Mouse (Mus musculus): Measurements from ENCODE around the gene Prss40.
"Not testable (repeated sequence)": the region's sequence is repeated elsewhere in the genome, so short reads cannot be mapped to it uniquely, and the experiment has no call there.

Gene Prss40

DNA sequence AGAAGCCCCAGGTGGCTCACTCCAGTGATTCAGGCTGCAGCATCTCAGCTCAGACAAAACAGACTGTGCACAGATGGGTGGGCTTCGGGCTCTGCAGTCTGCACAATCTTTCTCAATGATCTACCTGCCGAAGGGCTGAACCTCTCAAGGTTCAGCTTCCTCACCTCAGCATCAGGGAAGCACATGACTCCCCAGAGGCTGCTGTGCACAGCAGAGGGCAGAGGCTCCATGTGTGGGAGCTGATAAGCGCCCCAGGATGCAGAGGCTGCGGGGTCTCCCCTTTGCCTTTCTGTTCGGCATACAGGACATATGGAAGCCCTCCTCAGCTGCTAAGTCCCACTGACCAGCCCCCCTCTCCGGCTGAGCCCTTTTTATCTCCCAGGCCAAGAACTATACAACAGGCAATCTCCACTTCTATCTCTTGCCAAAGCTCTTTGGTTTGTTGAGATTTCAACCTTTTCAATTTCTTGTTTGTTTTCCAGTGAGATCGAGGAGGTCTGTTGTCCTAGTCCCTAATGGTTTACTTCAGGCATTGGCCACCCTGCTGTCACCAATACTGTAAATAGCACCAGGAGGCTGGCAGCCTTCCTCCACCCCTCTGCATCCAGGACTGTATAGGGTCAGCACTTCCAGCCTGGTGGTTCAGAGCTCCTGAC lies 25.6 kb downstream of the Prss40 start, which contains the start of gene Cfc1:
Gene Cfc1 (plus strand): TSS at position 606 of the 656 bp plus-strand sequence.
- not testable (repeated sequence) for DNase-seq (ENCODE audit: low read depth, low spot score)

DNA sequence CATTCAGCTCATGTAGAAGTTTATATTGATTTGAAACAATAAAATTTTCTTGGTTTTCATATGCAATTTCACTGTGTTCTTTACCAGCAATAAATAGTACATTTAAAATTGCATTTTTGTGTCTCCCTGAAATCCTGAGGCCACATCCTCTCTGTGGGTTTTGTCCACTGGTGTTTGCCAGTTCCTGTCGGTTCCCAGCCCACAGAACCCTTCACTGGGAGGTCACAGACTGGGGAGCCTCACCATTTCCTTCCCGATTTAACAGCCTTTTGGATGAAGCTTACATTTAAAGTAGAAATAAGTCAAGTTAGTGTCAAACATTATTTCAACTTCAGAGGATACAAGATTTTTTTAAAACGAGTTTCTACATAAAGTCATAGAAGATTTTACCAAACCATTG lies 26.2 kb downstream of the Prss40 start:
- not testable (repeated sequence) for DNase-seq (ENCODE audit: low read depth, low spot score)

DNA sequence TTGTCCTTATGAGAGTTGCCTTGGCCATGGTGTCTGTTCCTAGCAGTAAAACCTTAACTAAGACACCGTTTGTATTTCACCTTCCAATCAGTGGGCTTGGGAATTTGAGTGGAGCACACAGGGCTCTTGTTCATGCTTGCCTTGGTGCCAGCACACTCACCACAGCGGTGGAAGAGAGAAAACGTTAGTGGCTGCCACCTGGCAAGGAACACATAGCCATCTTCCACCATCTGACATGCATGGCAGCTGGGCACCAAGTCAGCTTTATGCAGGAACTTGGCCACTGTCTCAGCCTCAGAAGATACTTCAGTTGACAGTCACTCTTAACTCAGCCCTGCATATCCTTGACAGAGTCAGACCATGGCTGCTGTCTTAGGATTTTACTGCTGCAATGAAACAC lies 37.1 kb downstream of the Prss40 start:
- DNase-seq (ENCODE audit: low read depth, low spot score) = no peak

DNA sequence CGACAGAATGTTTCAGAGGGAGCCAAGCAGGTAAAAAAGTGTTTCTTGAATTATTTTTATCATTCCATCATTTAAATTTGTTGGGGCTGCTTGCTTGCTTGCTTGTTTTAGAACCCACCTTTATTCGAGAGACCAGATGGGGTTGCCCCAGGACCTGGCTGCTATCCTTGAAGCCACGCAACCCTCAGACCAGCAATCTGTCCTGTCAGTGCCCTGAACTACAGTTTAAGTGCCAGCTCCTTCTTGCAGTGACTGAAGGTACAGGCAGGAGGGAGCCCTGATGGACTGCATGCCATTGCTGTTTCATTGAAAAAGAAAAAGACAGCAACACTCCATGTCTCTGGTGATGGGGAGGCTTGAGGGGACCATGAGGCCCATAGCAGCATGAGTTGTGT lies 37.9 kb downstream of the Prss40 start:
- no peak for DNase-seq (ENCODE audit: low read depth, low spot score)

DNA sequence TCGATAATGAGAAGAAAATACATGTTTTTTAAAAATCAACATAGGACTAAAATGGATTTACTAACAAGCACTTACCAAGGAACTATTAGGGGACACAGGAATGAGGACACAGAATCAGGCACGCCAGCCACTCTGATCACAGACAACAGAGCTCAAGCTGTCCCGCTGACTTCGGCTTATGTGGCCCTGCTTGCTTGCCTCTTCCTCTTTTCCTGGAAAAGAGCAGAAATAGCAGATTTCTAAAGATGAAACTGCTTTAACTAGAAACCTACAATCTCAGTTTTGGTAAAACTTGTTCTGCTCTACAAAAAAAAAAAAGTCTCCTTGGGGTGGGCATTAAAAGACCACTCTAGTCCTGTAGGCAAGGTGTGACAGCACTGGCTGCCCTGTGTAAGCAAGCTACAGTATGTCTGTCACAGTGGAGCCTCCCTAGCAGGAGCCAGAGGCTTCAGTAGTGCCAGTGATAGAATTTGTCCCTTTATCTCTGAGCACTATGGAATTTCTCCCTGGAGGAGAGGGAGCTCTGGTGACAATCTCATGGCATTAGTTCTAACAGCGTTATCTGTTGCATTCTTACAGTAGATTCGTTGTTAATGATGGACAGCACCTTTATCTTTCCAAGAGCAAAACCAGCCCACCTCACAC lies 38.4 kb downstream of the Prss40 start:
- no peak for DNase-seq (ENCODE audit: low read depth, low spot score)

DNA sequence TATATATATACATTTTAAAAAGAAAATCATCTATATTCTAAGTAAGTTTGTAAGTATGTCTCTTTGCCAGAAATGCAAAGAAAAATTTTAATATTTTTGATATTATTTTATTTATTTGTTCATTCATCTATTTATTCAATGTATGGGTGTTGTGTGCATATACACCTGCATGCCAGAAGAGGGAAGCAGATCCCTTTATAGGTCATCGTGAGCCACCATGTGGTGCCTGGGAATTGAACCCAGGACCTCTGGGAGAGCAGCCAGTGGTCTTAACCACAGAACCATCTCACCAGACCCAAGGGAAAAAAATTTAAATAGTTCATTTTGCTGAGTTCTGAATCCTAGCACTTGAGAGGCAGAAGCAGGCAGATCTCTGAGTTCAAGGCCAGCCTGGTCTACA lies 42.5 kb downstream of the Prss40 start:
- DNase-seq (ENCODE audit: low read depth, low spot score) = no peak

DNA sequence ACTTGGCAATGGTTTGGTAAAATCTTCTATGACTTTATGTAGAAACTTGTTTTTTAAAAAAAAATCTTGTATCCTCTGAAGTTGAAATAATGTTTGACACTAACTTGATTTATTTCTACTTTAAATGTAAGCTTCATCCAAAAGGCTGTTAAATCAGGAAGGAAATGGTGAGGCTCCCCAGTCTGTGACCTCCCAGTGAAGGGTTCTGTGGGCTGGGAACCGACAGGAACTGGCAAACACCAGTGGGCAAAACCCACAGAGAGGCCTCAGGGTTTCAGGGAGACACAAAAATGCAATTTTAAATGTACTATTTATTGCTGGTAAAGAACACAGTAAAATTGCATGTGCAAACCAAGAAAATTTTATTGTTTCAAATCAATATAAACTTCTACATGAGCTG lies 42.9 kb downstream of the Prss40 start:
- not testable (repeated sequence) for DNase-seq (ENCODE audit: low read depth, low spot score)

DNA sequence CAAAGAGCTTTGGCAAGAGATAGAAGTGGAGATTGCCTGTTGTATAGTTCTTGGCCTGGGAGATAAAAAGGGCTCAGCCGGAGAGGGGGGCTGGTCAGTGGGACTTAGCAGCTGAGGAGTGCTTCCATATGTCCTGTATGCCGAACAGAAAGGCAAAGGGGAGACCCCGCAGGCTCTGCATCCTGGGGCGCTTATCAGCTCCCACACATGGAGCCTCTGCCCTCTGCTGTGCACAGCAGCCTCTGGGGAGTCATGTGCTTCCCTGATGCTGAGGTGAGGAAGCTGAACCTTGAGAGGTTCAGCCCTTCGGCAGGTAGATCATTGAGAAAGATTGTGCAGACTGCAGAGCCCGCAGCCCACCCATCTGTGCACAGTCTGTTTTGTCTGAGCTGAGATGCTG lies 43.4 kb downstream of the Prss40 start:
- DNase-seq (ENCODE audit: low read depth, low spot score) = not testable (repeated sequence)

DNA sequence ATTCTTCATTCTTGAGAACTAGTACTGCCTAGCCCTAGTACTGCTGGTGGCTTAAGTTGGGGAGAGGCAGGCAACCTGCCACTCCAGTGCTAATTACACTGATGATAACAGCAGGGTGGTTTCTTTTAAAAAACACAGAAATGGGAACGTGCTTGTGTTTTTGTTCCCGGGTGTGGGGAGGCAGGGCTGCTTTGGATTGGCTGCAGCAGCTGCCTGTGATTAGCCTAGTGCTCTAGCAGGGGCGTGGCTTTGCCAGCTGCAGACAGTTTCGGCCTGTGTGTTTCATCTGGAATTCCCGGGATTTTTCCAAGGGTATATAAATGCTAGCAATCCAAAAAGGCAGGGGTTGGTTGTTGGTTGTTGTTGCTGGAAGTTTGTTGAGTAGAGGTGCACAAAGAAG lies 44.1 kb downstream of the Prss40 start:
- DNase-seq (ENCODE audit: low read depth, low spot score) = no peak

DNA sequence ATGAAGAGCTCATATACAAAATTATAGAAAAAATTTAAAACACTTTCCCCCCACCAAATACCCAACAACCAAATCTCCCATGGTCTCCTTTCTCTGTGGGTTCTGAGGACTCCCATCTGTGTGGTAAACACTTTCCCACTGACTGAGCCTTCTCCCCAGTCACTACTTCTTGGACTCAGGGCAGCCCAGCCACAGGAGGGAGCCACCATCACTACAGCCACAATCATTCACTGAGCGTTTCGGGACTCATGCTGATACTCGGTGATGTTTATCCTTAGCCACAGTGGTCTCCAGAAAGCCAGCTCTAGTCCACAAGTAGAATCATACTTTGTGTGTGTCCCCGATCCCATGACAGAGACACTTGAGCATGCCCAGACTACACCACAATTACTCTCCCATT lies 47.7 kb downstream of the Prss40 start:
- DNase-seq (ENCODE audit: low read depth, low spot score) = no peak

DNA sequence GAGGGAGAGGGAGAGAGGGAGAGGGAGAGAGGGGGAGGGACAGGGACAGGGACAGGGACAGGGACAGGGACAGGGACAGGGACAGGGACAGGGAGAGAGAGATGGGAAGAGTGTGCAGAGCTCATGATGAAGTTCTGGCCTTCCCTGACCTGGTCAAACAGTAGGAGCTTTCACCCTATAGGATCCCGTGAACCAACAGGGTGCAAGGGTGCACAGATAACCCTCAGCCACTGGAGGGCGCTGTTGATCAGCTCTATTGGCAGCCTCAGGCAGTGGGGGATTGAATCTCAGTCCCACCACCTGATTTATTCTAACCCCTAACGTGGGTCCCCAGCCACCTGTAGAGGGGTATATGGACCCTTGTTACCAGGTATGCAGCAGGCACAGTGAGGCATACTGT lies 49.7 kb downstream of the Prss40 start:
- no peak for DNase-seq (ENCODE audit: low read depth, low spot score)

DNA sequence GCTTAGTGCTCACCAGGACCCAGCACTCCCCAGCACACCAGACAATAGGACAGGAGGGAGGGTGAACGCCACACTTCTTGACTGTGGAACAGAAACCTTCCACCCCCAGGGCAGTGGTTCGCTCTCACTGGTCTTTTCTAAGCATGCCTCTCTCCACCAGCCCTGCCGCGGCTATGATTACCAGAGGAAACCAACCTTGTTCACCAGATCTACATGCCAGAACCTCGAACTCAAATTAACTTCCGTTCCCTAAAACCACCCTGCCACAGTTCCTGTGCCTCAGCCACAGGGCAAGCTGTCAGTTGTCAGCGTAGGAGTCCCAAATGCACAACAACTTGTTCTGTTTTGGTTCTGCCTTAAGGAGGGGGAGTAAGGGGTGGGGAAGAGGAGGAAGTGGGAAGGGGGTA lies 50.2 kb downstream of the Prss40 start:
- DNase-seq (ENCODE audit: low read depth, low spot score) = no peak

DNA sequence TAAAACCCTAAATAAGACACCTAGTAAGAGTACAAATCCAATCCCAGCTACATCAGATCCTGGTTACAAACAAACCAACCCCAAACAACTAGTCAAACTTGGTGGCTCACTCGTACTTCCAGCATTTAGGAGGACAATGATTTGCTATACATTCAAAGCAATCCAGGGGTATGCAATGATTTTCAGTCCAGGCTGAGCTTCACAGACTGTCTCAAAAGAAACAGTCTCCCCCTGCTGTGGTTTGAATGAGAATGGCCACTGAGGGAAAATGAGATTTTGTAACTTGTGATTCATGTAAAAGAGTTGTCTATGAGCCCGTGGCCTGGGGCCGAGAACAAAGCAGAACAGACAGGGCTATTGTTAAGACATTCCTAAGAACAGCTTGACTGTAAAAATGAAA lies 52.8 kb downstream of the Prss40 start:
- no peak for DNase-seq (ENCODE audit: low read depth, low spot score)

DNA sequence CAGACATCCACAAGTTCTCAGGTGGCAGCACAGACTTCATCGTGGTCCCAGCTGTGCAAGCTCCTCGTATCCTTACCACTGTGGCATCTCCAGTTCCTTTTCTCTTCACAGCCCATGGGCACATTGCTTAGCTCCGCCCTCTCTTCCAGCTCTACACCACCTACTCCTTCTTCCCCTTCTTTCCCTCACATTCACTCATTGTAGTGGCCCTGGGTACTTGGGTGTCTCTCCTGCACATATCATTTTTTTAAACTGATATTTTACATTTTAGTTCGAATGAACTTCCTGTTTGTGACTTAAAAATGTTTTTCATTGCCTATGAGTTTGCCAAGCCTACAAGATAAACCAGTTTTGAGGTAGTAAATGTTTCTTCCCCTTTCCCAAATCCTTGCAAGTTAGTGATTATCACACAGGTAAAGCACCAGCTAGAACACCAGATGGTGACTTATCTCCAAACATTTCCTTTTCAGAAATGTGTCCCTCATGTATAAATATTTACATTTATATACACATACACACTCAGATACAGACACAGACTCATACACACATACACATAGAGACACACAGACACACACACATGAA lies 54.7 kb downstream of the Prss40 start:
- no peak for DNase-seq (ENCODE audit: low read depth, low spot score)

DNA sequence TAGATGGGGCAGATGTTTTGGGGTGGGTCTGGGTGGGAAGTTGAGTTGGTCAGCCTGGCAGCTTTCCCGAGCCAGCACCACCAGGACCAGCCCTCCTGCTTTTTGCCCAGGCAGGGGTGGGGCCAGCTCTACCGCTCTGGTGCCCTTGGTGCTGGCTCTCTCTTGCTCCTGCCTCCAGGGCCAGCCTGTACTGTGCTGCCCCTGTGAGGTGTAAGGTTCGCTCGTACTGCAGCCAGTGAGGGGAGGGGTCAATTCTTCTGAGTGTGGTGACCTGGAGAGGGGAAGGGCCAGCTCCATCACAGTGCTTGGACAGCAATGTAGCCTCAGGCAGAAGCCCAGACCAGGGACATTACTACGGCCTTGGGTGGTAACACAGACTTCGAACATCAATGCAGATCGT lies 55.4 kb downstream of the Prss40 start:
- DNase-seq (ENCODE audit: low read depth, low spot score) = no peak

DNA sequence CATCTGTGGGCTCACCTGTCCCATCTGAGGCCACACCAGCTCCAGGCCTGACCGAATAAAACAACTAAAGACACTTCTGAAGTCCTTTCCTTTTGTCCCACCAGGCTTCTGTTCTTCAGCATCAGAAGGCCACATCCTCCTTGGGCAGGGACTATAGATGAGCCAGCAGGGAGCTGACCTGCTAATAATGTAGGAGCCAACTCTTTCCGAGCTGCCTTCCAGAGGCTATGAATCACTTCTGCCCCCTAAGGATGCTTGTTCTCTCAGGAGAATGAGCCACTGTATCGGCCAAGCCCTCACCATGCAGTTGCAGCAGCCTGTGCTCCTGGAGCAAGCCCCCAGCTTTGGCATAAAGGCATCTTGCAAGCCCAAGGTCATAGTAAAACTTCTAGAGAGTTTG lies 57.8 kb downstream of the Prss40 start:
- no peak for DNase-seq (ENCODE audit: low read depth, low spot score)

All from retina, adult 2 months (tissue).